15 mouse cellular contexts compared by ENCODE assay signal in the genomic region with DNA sequence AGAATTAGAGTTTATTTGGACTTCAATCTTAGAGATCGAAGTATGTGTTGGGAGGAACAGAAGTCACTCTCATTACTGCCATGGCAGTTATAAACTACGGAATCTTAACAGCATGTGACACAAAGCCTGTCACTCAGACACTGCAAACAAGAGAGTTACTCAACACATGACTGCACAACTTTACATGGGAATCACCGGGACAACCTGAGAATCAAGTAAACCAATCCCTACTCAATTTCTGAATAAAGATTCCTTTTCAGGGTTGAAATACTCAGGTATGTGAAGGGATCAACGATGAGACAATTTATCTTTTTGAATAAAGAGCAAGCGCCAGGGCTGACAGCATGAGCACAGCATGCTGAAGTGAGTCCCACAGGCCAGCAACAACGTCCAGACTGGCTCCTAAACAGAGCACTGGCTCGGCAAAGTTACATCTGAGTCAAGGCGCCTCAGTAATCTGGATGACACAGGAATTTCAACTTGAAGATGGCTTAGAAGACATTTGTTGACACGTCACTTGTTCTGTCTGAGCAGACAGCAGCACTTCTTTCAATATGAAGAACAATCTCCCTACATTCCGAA. TPM values are rescaled to one million over a fixed set of nuclear protein-coding genes. Genes with fewer than 3 reads are reported as not detected.
DNase-seq lines count a peak whose midpoint lies in the region; ATAC-seq lines count a peak whose summit lies in the region.
"Had no signal": no experiment of that assay in that cellular context is flagged by ENCODE, and none has a peak within 500 bp of the region (broad histone marks: within the 10 kb centered on the region; RNA-seq: fewer than 3 reads in every experiment).

No protein-coding gene starts in this region.

- no peak overlapping the region for H3K4me3 ChIP-seq in heart, embryonic 12.5 days
- H3K4me3 ChIP-seq in hindbrain, embryonic 10.5 days: 0 out of 2 replicates have a peak overlapping the region, but pooled peaks have one; percentile 5
- H3K4me3 ChIP-seq in midbrain, embryonic 10.5 days: peak overlapping the region; percentile 21
- H3K4me3 ChIP-seq: embryonic facial prominence, embryonic 15.5 days; liver, embryonic 13.5 days; neural tube, embryonic 12.5 days had no signal

- peak overlapping the region; percentile 21; the same call in 1 of the 2 replicates for H3K4me2 ChIP-seq in heart, embryonic 12.5 days
- H3K4me2 ChIP-seq: embryonic facial prominence, embryonic 15.5 days; liver, embryonic 13.5 days; neural tube, embryonic 12.5 days had no signal

- DNase-seq in heart, postnatal 4 days: no peak
- DNase-seq in hindbrain, embryonic 10.5 days (ENCODE audit: low spot score): no peak
- peak; percentile 34 for DNase-seq in midbrain, embryonic 10.5 days (ENCODE audit: low spot score)
- DNase-seq in yolk sac, embryonic 10.5 days (ENCODE audit: low spot score): peak; percentile 24
- no peak for DNase-seq in testis, postnatal 10 days (ENCODE audit: low spot score)
- DNase-seq in gastrocnemius, postnatal 36 days: no peak
- DNase-seq: adrenal gland, adult 2 months; liver, embryonic 13.5 days; lung, postnatal 4 days; thymus, postnatal 25 days had no signal

- no peaks in the 10 kb centered on the region for H3K36me3 ChIP-seq in heart, embryonic 12.5 days
- H3K36me3 ChIP-seq in hindbrain, embryonic 10.5 days: peaks cover 14% of the 10 kb centered on the region; the same call in 1 of the 2 replicates
- H3K36me3 ChIP-seq in midbrain, embryonic 10.5 days: peaks cover 16% of the 10 kb centered on the region
- H3K36me3 ChIP-seq: embryonic facial prominence, embryonic 15.5 days; liver, embryonic 13.5 days; neural tube, embryonic 12.5 days had no signal

- no peaks in the 10 kb centered on the region for H3K27me3 ChIP-seq in heart, embryonic 12.5 days (replicated peaks)
- no peaks in the 10 kb centered on the region for H3K27me3 ChIP-seq in hindbrain, embryonic 10.5 days (ENCODE audit: insufficient read depth, poor library complexity, severe bottlenecking)
- no peaks in the 10 kb centered on the region for H3K27me3 ChIP-seq in midbrain, embryonic 10.5 days (ENCODE audit: low read depth, poor library complexity, severe bottlenecking)
- H3K27me3 ChIP-seq: embryonic facial prominence, embryonic 15.5 days; liver, embryonic 13.5 days; neural tube, embryonic 12.5 days; Patski had no signal

- no peaks in the 10 kb centered on the region for H3K9me3 ChIP-seq in heart, embryonic 12.5 days (replicated peaks)
- no peaks in the 10 kb centered on the region for H3K9me3 ChIP-seq in hindbrain, embryonic 10.5 days
- no peaks in the 10 kb centered on the region for H3K9me3 ChIP-seq in midbrain, embryonic 10.5 days (replicated peaks)
- H3K9me3 ChIP-seq: embryonic facial prominence, embryonic 15.5 days; liver, embryonic 13.5 days; neural tube, embryonic 12.5 days had no signal

- WGBS in heart, embryonic 12.5 days: 57% methylated on average over 10 of the region's 10 CpGs
- WGBS in hindbrain, embryonic 10.5 days: 31% methylated on average over 10 of the region's 10 CpGs
- WGBS in midbrain, embryonic 10.5 days: 28% methylated on average over 10 of the region's 10 CpGs

- ATAC-seq in heart, embryonic 12.5 days (ENCODE audit: insufficient number of reproducible peaks, low FRiP score): no peak
- ATAC-seq: inflammation-experienced regulatory T-cells, adult 6 months; Patski had no signal

- H3K4me1 ChIP-seq in heart, embryonic 12.5 days (replicated peaks): no peaks in the 10 kb centered on the region
- H3K4me1 ChIP-seq in hindbrain, embryonic 10.5 days (replicated peaks): peaks cover 34% of the 10 kb centered on the region
- peaks cover 33% of the 10 kb centered on the region for H3K4me1 ChIP-seq in midbrain, embryonic 10.5 days
- H3K4me1 ChIP-seq: embryonic facial prominence, embryonic 15.5 days; liver, embryonic 13.5 days had no signal

- intact Hi-C loops in gastrocnemius, postnatal 36 days (cut with DNase I): no loop called here

- no peak overlapping the region for H3K27ac ChIP-seq in heart, embryonic 12.5 days (ENCODE audit: poor library complexity, severe bottlenecking)
- H3K27ac ChIP-seq in hindbrain, embryonic 10.5 days: no peak overlapping the region
- H3K27ac ChIP-seq in midbrain, embryonic 10.5 days (replicated peaks): 0 out of 2 replicates have a peak overlapping the region, but pooled peaks have one; percentile 42
- H3K27ac ChIP-seq: embryonic facial prominence, embryonic 15.5 days; liver, embryonic 13.5 days; neural tube, embryonic 12.5 days had no signal

- no peak overlapping the region for H3K9ac ChIP-seq in heart, embryonic 12.5 days
- H3K9ac ChIP-seq: embryonic facial prominence, embryonic 15.5 days; liver, embryonic 13.5 days; neural tube, embryonic 12.5 days had no signal

RNA-seq across cellular contexts. Expression of a gene that starts 49.4 kb away (rescaled TPM):
- polyA plus RNA-seq in heart, embryonic 12.5 days (2016; fragmentation: Nextera tagmentation; extraction: Ambion mirVana): 0.50 and 0.68 TPM in 2 replicates
- total RNA-seq in heart, postnatal 4 days (2021): under 1 TPM; 0.41 to 0.60 TPM
- 28.4 and 32.4 TPM in 2 replicates for polyA plus RNA-seq in hindbrain, embryonic 10.5 days (2016; fragmentation: Nextera tagmentation; extraction: Ambion mirVana)
- 27.5 and 33.1 TPM in 2 replicates for polyA plus RNA-seq in midbrain, embryonic 10.5 days (2016; fragmentation: Nextera tagmentation; extraction: Ambion mirVana)
- not detected for total RNA-seq in gastrocnemius, postnatal 36 days (2021)
- total RNA-seq: adrenal gland, adult 2 months had no signal
- polyA plus RNA-seq: adrenal gland, adult 2 months had no signal

Comparison
In these comparisons a context has a peak if more than half of its experiments do, and no peak if none do; other contexts are left out.
1. DNase-seq: peak in midbrain, embryonic 10.5 days (single experiment) and yolk sac, embryonic 10.5 days (single experiment); none in heart, postnatal 4 days (single experiment), hindbrain, embryonic 10.5 days (single experiment), testis, postnatal 10 days (single experiment) and gastrocnemius, postnatal 36 days (0 of 2).
2. RNA of a gene that starts 49.4 kb away (polyA plus RNA-seq): 28.4 to 32.4 TPM in hindbrain, embryonic 10.5 days and 27.5 to 33.1 TPM in midbrain, embryonic 10.5 days; 0.50 to 0.68 TPM in heart, embryonic 12.5 days; every median in the first group is over 10 times any median in the second.